Mouse (Mus musculus): ENCODE measurements around the gene Grasp.
A peak's percentile ranks its signal among the peaks of the same experiment; 100 is the strongest.

The Grasp gene

DNA sequence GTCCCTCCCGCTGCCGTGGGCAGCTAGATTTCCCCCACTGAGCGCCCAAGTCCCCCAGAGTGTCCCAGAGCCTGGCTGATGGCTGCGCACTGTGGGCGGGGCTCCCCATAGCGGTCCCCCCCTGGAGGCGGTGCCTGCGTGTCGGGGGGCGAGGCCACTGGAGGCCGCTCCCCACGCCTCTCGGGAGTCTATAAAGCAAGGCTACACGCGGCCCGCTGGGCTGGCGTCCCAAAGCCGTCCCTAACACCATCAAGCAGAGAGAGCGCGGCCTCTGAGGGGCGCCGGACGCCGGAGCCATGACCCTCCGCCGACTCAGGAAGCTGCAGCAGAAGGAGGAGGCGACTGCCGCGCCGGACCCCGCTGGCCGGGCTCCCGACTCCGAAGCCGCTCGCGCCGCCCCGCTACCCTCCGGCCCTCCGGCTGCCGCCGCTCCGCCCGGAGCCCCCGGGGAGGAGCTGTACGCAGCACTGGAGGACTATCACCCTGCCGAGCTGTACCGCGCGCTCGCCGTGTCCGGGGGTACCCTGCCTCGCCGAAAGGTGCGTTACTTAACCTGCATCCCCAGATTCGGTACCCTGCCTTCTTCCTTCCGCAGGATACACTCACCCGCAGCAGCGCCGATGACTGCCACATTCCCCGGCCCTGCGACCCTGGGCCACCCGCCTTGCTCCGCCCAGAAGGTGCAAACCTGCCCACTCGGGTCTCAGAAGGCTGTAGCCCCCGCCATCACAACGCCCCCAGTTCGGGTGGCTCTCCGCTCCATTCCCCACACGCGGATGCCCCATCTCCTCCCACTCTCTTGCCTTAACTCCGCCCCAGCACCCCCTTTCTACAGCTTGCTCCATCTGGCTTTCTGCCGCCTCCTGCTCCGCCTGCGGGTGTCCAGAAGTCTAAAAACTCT lies at the start of gene Grasp:
Grasp (plus strand) TSS at position 183 of the 901 bp plus-strand sequence.
- peak; percentile 94 for DNase-seq (ENCODE audit: low spot score)

DNA sequence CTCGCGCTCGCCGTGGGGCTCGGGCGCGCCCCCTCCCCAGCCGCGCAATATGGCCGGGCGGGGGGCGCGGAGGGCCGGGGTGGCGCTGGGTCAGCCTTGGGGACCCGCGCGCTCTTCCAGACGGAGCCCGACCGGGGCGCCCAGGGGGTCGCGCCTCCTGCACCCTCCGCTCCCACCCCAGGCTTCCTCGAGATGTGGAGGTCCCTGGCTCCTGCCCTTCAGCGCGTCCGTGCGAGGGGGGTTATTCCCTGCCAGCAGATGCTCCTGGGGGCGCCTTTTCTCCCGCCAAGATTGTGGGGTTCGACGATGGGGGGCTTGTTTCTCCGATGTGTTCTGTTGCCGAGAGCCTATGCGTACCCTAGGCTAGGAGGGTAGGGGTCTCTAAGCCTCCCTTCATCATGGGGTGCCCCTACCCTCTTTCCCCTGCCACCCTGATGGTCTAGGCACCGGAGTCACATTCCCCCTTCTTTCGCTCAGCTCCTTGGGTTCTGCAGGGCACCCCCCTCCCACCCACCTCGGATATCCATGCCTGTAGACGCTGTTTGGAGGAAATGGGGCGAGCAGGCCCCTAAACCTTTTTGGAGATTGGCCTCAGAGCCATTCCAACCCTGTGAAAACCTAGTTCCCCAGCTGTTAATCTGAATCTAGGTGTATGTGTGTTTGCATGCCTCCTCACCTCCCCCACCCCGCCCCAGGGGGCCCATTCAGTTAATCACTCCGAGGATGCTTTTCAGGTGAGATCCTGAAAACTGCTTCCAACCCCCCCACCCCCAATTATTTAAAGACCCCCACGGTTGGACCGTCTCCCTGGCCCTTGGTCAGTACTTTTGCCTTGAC lies 49.5 kb upstream of the Grasp start:
- DNase-seq (ENCODE audit: low spot score) = no peak

DNA sequence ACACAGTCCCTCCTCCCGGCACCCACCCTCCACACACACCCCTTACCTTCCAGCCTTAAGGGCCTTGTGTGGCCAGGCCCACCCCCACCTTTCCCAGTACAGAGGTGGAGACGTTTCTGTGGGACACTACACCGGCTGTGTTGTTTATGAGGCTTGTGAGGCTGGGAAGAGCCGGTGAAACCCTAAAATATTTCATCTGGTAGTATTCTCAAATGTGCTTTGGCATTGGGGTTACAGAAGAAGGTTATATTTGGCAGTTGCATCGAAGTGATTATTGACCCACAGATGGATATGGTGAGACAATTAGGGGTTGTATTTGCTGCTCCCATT lies 48.9 kb upstream of the Grasp start:
- no peak for DNase-seq (ENCODE audit: low spot score)

DNA sequence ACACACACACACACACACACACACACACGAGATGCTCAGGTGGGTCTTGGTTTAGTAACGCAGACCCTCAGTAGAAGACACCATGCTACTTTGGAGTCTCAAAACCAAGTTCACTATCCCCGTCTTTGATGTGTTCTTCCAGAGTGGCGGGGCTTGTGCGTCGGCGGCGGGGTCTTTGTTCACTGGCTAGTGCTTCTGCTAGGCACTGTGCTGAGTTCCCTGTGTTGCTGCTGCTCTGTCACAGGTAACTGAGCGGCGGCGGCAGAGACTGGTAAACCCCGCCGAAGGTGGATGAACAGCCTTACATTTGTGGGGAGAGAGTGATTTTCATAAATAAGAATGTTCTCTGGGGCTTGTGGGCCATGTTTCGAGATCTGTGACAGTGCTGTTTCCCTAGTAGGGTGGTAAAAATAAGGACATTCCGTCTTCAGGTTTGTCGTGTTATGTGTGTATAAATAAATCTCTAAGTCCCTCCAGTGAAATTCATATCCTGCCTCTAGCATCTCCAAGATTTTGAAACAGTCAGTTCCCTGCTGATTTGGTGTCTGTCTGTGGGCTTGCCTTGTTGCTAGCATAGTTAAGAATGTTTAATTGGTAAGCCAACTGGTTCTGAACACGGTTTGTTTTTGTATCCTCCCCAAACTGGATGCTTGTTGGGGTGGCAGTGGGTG lies 48.2 kb upstream of the Grasp start:
- DNase-seq (ENCODE audit: low spot score) = no peak

DNA sequence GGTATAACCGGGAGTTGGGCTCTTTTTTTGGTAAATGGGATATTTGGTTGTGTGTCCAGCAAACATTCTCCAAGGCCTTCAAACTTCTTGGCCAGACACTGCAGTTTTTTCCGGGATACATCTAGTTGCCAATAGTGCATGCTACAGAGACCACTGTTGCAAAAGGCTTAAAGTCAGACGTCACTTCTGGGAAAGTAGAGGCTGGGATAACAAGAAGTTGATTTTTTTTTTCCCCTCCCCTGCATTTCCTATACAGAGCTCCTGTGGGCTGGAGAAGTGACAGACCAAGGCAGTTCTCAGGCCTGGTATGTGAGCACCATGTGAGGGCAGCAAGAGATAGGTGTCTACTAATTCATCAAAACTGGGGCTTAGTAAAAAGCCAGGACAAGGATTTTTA lies 47.7 kb upstream of the Grasp start:
- DNase-seq (ENCODE audit: low spot score) = no peak

DNA sequence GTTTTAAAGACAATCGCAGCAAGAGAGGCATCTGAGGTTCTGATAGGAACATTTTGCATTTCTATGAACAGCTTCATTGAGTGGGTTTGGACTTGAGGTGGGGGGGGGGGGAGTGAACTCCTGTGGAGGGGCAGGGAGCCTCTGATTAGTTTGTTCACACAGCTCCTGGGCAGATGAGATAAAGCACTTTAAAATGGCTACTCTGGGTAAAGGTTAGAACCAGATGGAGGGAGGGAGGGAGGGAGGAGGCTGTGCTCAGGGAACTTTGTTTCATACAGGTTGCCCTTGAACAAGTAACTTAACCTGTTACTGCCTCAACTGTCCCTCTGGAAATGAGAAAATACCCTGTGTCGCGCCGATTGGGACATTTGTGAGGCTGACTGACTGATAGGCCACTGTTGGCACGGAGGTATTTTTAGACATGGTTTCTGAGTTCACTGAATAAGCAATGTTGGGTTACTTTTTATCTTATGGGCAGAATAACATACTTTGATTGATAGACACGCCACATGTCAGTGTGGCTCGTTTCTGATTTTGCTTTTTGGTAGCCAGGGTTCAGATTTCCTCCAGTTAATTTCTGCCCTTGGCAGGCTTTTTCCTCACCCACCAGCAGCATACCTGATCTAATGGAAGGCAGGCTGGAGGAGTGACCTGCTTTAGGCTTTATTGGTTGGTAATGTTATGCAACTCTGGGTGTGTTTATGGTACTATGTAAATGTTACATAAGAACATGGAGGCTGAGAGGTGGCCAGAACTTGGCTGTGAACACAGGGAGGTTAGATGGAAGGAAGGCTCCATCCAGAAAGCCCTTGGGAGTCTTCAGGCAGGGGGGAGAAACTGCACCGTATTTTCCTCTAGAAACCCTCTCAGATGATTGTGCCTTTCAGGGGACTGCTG lies 46.9 kb upstream of the Grasp start:
- no peak for DNase-seq (ENCODE audit: low spot score)

DNA sequence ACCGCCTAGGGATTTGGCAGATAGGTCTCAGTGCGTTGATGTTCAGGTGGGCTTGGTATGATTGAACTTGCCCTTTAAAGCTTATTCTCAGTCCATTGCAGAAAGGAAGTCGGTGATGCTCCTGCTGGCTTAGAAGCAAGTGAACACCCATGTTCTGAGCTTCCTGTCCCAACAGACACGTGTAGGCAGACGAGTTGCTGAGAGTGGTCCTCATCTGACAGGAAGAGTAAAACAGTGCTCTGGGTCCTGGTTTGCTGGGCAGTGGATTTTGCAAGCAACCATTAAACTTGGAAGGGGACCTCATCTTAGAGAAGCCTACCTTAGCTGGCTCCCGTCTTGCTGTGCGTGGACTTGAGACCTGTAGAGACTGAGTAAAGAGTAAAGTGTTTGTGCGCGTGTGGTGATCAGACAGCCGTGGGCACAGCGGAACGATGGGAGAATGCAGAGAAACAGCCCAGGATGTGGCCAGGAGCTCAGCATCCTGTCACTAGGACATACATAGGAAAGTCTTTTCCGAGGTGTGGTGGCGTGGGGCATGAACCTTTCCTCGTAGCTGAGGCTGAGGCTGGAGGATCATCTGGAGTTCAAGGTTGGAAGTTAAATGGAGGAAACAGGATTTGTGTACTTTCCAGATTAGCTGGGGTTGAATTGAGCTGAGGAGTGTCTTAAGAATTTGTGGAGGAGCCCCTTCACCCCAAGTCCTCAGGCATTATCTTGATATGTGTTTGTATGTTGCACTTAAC lies 43.5 kb upstream of the Grasp start:
- no peak for DNase-seq (ENCODE audit: low spot score)

DNA sequence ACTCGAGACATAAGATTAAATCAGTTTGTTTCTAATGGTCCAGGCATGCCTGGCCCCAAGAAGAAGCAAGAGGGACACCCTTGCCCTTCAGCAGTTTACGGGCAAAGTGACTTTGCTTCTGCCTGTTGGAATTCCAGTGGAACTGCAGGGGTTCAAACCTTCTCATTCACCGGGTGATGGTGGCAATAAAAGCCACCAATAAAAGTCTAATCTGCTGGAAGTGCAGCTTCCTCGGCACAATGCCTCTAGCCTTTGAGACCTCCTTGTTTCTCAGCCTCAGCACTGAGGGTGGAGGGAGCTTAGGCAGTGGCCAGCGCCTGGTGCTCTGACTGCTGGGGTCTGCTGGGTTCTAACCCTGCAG lies 42.9 kb upstream of the Grasp start:
- DNase-seq (ENCODE audit: low spot score) = no peak

DNA sequence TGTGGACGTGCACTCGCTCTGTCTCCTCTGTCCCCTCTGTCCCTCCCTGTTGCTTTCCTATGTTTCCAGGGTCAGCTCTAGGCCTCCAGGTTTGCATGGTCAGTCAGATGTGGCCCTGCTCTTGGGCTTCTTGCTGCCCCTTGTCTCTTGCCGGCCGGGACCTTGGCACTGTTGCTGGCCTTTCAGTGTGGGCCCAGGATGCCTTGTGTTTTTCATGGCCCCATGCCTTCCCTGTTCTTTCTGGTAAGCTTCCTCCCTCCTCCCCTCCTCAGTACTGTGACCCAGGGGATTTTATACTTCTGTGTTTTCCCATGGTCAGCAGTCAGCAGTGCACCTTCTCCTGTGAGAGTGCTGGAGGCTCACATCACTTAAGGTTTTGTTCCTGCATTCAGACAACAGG lies 42.5 kb upstream of the Grasp start:
- DNase-seq (ENCODE audit: low spot score) = no peak

DNA sequence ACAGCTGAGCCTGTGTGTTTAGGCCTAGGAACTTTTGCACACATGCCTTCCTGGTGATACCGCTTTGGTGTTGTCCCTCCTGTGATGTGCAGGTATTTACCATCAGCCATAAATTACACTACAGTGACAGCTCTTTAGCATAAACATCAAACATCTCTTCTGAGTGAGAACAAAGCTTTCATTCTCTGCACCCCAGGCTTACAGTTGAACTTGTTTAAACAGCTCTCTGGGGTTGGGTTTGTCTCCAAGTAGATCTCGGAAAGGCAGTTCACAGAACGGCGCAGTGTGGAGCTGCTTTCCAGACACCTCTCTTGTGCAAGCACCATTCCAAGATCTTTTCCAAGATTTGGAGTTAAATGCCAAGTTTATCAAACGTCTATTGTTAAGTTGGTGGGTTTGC lies 41.3 kb upstream of the Grasp start:
- DNase-seq (ENCODE audit: low spot score) = no peak

DNA sequence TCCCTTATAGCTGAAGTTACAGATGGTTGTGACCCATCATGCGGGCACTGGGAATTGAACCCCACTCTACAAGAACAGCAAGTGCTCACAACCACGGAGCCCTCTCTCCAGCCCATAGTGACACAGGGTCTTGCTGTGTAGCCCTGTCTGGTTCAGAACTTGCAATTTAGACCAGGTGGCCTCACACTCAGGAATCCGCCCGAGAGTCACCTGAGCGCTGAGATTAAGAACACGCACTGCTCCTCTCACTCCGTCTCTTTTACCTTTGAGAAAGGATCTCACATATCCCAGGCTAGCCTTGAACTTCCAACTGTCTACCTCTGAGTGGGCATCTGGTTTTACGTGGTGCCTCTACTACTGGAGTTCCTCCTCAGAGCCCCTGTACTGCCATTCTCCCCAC lies 39.7 kb upstream of the Grasp start:
- no peak for DNase-seq (ENCODE audit: low spot score)

DNA sequence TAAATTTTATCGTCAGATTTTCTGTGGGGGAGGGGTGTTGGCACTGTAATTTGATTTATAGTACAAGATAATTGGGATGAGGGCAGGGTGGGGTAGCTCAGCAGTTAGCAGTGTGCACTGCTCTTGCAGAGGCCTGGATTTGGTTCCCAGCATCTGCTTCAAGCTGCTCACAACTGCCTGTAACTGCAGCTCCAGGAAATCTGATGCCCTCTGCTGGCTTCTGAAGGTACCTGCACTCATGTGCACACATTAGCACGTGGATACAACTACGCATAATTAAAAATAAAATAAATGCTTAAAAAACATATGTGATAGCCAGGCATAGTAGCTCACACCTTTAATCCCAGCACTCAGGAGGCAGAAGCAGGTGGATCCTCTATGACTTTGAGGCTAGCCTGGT lies 38.4 kb upstream of the Grasp start:
- DNase-seq (ENCODE audit: low spot score) = no peak

DNA sequence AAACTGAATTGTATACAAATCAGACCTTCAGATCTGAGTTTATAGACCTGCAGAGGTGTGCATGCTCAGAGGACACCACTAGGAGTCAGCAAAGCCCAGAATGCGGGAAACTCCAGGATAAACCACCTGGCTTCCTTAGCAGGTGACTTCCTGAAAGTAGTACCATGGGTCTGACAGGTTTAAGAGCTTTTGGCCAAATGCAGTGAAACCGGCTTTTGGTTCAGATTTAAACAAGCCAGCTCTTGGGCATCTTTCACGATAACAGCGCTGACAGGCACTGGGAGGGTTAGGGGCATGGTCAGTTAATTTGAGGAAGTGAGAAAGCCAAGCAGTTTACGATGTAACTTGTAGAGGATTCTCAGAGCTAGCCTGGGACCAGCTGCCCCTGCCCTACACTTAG lies 36.1 kb upstream of the Grasp start:
- no peak for DNase-seq (ENCODE audit: low spot score)

DNA sequence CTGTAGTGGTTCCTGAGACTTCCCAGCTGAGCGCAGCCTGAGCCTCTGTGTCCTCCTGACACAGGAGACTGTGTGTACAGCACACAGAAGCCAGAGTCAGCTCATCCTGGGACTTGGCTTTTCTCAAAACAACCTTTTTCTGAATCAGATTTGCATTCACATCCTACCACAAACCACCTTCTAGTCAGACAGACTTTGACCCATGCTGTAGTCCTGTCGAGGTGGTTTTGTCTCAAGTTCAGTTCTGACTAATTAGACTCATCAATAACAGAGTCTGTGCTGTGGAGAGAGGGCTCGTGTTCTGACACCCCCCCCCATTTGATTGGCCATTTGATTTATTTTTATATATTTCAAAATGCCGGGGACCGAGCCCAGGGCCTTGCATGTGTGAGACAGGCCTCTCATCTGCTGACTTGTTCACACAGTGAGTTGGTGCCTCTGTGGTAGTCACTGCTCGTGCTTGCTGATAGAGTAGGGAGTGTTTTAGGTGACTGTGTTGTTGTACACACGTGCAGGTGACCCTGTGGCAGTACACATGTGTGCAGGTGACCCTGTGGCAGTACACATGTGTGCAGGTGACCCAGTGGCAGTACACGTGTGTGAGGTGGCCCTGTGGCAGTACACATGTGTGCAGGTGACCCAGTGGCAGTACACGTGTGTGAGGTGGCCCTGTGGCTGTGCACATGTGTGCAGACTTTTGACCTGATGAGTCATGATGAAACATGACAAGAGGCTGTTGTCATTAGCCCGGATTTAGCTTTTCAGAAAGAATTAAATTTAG lies 33.8 kb upstream of the Grasp start:
- DNase-seq (ENCODE audit: low spot score) = no peak

DNA sequence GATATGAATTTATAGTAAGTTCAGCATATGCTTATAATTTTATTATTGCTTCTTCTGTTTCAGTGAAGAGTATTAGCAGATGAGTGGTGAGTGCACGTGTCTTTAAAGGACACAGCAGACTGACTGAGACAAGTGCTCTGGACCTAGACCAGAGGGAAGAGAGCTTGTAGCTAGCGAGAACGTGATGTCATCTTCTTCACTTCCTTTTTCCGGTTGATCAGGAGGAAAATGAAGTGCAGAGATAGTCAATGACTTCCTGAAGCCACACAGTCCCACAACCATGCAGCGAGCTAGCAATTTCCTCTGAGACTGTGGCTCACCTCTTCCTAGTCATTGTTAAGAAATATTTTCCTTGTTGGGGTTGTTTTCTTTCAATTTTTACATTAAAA lies 33.2 kb upstream of the Grasp start:
- no peak for DNase-seq (ENCODE audit: low spot score)

DNA sequence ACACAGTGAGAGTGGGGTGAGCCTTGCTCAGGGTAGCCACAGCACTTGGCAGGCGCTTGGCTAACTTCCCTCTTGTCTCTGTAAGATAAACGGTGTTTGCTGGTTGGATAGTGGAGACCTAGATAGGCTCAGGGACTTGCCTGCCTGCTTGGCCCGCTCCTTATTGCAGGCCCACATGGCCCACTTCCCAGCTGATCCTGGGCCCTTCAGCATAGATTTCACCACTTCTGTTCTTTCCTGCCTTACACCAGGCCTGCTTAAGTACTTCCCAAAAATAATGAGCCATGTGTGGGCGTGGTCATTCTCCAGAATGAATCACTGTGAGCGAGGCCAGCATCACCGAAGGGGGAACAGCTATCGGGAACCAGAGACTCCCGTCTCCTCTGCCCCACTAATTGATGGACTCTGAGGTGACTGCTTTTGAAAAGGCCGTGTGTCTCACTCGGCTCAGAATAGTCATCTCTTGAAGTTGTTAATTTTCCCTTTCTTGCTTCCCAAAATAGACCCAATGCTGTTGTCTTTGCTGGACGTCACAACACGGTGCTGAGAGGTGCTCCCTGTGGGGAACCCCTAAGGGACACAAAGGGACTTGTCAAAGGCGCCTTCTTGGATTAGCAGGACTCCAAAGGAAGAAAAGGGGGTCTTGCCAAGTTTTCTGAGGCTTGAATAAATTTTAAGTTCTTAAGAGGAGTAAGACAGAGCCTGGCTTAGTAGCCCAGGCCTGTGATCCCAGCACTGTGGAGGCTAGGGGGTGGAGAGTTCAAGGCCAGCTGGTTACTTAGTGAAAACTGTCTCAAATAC lies 32.3 kb upstream of the Grasp start:
- DNase-seq (ENCODE audit: low spot score) = peak; percentile 59

DNA sequence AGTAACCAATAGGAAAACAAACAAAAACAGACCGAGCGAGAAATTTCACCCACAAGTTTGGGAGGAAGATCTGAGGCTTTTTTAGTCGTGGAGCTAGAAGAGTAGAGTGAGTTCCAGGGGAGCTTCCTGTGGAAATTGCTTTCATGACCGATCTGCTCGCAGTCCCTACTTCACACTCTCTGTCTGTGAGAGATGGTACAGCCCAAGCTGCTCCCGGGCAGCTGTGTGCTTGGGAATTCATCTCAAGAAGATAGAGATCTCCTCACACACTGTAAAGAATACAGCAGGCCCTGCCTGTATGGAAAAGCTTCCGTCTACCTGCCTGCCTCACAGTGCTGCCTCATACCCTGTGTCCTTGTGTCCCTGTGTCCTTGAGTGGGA lies 31.7 kb upstream of the Grasp start:
- no peak for DNase-seq (ENCODE audit: low spot score)

DNA sequence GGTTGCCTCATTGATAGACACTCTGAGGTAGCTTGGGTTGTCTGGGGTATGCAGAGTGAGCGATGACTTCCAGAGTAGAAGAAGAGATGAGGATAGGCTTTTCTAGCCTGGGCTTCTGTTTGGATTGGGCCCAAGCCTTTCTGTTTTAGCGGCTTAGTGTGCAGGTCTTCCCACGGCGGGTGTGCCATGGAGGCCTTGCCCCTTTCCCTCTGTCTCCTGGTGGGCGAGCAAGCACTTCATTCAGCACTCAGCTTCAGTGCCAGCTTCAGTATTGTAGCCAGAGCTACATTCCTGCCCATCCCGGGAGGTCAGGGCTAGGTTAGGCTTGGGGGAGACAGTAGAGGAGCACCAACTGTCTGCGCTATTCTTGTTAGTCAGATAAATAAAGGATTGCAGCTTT lies 31.3 kb upstream of the Grasp start:
- DNase-seq (ENCODE audit: low spot score) = no peak

DNA sequence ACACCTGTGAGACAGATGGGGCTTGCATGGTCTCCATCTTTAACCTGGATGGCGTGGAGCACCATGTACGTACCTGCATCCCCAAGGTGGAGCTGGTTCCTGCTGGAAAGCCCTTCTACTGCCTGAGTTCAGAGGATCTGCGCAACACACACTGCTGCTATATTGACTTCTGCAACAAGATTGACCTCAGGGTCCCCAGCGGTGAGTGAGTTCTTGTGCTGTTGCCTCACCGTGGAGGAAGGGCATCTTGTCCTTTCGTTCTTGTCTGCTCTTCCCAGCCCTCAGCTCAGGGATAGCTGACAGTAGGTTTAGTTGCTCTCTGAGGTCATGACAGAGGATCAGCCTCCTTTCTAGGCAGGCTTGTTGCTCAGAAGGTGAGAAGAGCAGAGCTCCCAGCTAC lies 30.0 kb upstream of the Grasp start:
- no peak for DNase-seq (ENCODE audit: low spot score)

Data from ovary, postnatal 36 days (tissue).